Comparison of ENCODE assay signal across 8 mouse cellular contexts in the genomic region with DNA sequence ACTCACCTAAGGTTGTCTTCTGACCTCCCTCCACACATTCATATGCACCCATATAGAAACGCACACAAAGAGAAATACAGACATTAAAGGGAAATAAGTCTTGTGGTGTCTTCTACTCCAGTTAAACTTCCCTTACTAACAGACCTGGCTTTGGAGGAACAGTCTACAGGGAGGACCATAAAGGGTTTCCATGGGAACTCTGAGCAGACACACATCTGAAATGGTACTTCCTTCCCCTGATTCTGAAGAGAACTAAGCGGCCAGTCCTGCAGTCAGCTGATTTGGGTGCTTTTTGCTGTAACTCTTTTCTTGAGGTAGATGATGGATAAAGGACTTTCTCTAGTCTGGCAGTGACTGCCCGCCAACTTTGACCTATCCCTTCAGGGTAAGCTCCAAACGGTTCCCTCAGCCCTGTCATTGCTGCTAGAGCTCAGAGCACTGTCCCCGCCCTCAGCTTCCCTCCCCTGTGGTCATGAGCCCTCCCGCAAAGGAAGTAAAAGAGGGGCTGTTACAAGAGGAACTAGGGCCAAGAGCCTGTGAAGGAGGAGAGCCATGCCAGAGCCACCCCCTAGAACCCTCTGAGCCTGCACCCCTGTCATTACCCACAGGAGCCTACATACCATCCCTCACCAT. TPM values are rescaled to one million over a fixed set of nuclear protein-coding genes. Genes with fewer than 3 reads are reported as not detected.
A peak's percentile ranks its signal among the peaks of the same experiment; 100 is the strongest.
DNase-seq lines count a peak whose midpoint lies in the region; ATAC-seq lines count a peak whose summit lies in the region.

A gene (plus strand): TSS at position 485 of the 633 bp plus-strand sequence.

- no peaks in the 10 kb centered on the region for H3K9me3 ChIP-seq in kidney, embryonic 16.5 days (ENCODE audit: low read length)
- H3K9me3 ChIP-seq in forebrain, embryonic 16.5 days (ENCODE audit: control insufficient read depth, low read length), result no peaks in the 10 kb centered on the region

- no peaks in the 10 kb centered on the region for H3K4me1 ChIP-seq in kidney, embryonic 16.5 days (ENCODE audit: insufficient read depth, low read length)
- no peaks in the 10 kb centered on the region for H3K4me1 ChIP-seq in forebrain, embryonic 16.5 days (replicated peaks; ENCODE audit: control insufficient read depth, insufficient read depth, low read length)

- H3K36me3 ChIP-seq in kidney, embryonic 16.5 days (ENCODE audit: insufficient read depth, low read length), result peaks cover 5% of the 10 kb centered on the region; the same call in 1 of the 2 replicates
- no peaks in the 10 kb centered on the region for H3K36me3 ChIP-seq in forebrain, embryonic 16.5 days (ENCODE audit: control insufficient read depth, insufficient read depth)

- H3K9ac ChIP-seq in kidney, embryonic 16.5 days (replicated peaks; ENCODE audit: low read length), result no peak within 1 kb of the TSS
- H3K9ac ChIP-seq in forebrain, embryonic 16.5 days (replicated peaks; ENCODE audit: low read depth, low read length), result no peak within 1 kb of the TSS

- DNase-seq in kidney, postnatal 14 days, result peak; percentile 22
- DNase-seq in brain, adult 2 months (ENCODE audit: low read depth, low spot score), result peak; percentile 34
- DNase-seq in lung, adult 18-20 months, result peak; percentile 38 to 60
- DNase-seq in spleen, postnatal 10 days (ENCODE audit: low spot score in 2 of 2), result peak; percentile 19 to 60
- DNase-seq in urinary bladder, postnatal 36 days (ENCODE audit: low spot score in 2 of 2), result no peak
- DNase-seq in cerebellum, adult 8-10 months, result no peak

- no peak within 1 kb of the TSS for H3K27ac ChIP-seq in kidney, embryonic 16.5 days (ENCODE audit: low read length)
- H3K27ac ChIP-seq in forebrain, embryonic 16.5 days (ENCODE audit: low read length), result no peak within 1 kb of the TSS

- ATAC-seq in kidney, embryonic 16.5 days (ENCODE audit: low FRiP score, low TSS enrichment), result no peak
- ATAC-seq in forebrain, embryonic 16.5 days, result no peak

- H3K4me3 ChIP-seq in kidney, embryonic 16.5 days (ENCODE audit: low read length), result no peak within 1 kb of the TSS
- H3K4me3 ChIP-seq in forebrain, embryonic 16.5 days (replicated peaks; ENCODE audit: low read length), result no peak within 1 kb of the TSS

- no peaks in the 10 kb centered on the region for H3K27me3 ChIP-seq in kidney, embryonic 16.5 days (ENCODE audit: insufficient read depth, low read length)
- H3K27me3 ChIP-seq in forebrain, embryonic 16.5 days (replicated peaks; ENCODE audit: control insufficient read depth, insufficient read depth, low read length), result no peaks in the 10 kb centered on the region

- no peak within 1 kb of the TSS for H3K4me2 ChIP-seq in kidney, embryonic 16.5 days (replicated peaks; ENCODE audit: low read depth, low read length)
- H3K4me2 ChIP-seq in forebrain, embryonic 16.5 days (ENCODE audit: low read length), result no peak within 1 kb of the TSS

- WGBS in kidney, embryonic 16.5 days, result 29% methylated on average over 6 of the region's 6 CpGs
- WGBS in forebrain, embryonic 16.5 days, result 53% methylated on average over 6 of the region's 6 CpGs

RNA-seq across cellular contexts. Expression of the gene that starts here (rescaled TPM):
- polyA plus RNA-seq in kidney, embryonic 16.5 days (2015; fragmentation: Nextera tagmentation; extraction: Ambion mirVana), result 2.1 and 2.7 TPM in 2 replicates
- polyA plus RNA-seq in forebrain, embryonic 16.5 days (2015; fragmentation: Nextera tagmentation; extraction: Ambion mirVana), result 1.9 and 2.0 TPM in 2 replicates

Comparison
In these comparisons a context has a peak if more than half of its experiments do, and no peak if none do; other contexts are left out.
1. DNase-seq: peak in kidney, postnatal 14 days (single experiment), brain, adult 2 months (single experiment), lung, adult 18-20 months (2 of 2) and spleen, postnatal 10 days (2 of 2); none in urinary bladder, postnatal 36 days (0 of 2) and cerebellum, adult 8-10 months (single experiment).